Mouse (Mus musculus): ENCODE data around the gene Gm973.

GRCm38 (mm10) chr1:59543911-59544310 is 27.8 kb downstream of the Gm973 start:
- no peak for TF ChIP-seq CTCF (IDR thresholded peaks at IDR 0.05; ENCODE audit: borderline replicate concordance, extremely low read depth, insufficient read depth, insufficient read length)
- no peak for TF ChIP-seq POLR2A (IDR thresholded peaks at IDR 0.05; ENCODE audit: borderline replicate concordance, extremely low read depth, insufficient read depth, insufficient read length, poor library complexity, severe bottlenecking)

Measured in brain, embryonic 14.5 days (tissue).